Mouse (Mus musculus): ENCODE results near the gene Defa34. TPM values are rescaled to one million over a fixed set of nuclear protein-coding genes. Genes with fewer than 3 reads are reported as not detected.

Gene Defa34
- polyA plus RNA-seq (2012; rRNA removed), result not detected in 2 replicates

GRCm38 (mm10) chr8:21665497-21665896, at the start of gene Defa34:
Gene Defa34 (plus strand): TSS chr8:21665797.

GRCm38 (mm10) chr8:21617883-21618282, 47.7 kb upstream of the Defa34 start, which contains the start of gene Defa26:
Gene Defa26 (plus strand): TSS chr8:21618183.

GRCm38 (mm10) chr8:21655480-21655879, 10.1 kb upstream of the Defa34 start, which contains the start of gene Defa17:
Gene Defa17 (plus strand): TSS chr8:21655780.

GRCm38 (mm10) chr8:21703545-21703944, 37.9 kb downstream of the Defa34 start, which contains the start of gene AY761184:
Gene AY761184 (minus strand): TSS chr8:21703645.

Other genes with a start within 250 kb of the Defa34 start
- gene Defa36, start 238.4 kb upstream of the Defa34 start, polyA plus RNA-seq (2012; rRNA removed), result not detected in 2 replicates
- gene Gm7849, start 209.2 kb upstream of the Defa34 start, polyA plus RNA-seq (2012; rRNA removed), result not detected in 2 replicates
- not detected in 2 replicates for gene Defa20, start 156.5 kb upstream of the Defa34 start, polyA plus RNA-seq (2012; rRNA removed)
- not detected in 2 replicates for gene Defa32, start 136.8 kb upstream of the Defa34 start, polyA plus RNA-seq (2012; rRNA removed)
- not detected in 2 replicates for gene Defa37, start 100.4 kb upstream of the Defa34 start, polyA plus RNA-seq (2012; rRNA removed)
- gene Defa28, start 82.8 kb upstream of the Defa34 start, polyA plus RNA-seq (2012; rRNA removed), result not detected in 2 replicates
- gene Gm7861, start 71.3 kb upstream of the Defa34 start, polyA plus RNA-seq (2012; rRNA removed), result not detected in 2 replicates
- not detected in 2 replicates for gene Defa26, start 47.6 kb upstream of the Defa34 start, polyA plus RNA-seq (2012; rRNA removed)
- not detected in 2 replicates for gene Defa17, start 10.0 kb upstream of the Defa34 start, polyA plus RNA-seq (2012; rRNA removed)
- not detected in 2 replicates for gene AY761184, start 37.8 kb downstream of the Defa34 start, polyA plus RNA-seq (2012; rRNA removed)
- gene Defa24, start 68.7 kb downstream of the Defa34 start, polyA plus RNA-seq (2012; rRNA removed), result not detected in 2 replicates
- not detected in 2 replicates for gene Defb50, start 157.7 kb downstream of the Defa34 start, polyA plus RNA-seq (2012; rRNA removed)
- not detected in 2 replicates for gene Defb2, start 174.1 kb downstream of the Defa34 start, polyA plus RNA-seq (2012; rRNA removed)
- gene Defb10, start 193.1 kb downstream of the Defa34 start, polyA plus RNA-seq (2012; rRNA removed), result not detected in 2 replicates
- gene Defb9, start 219.6 kb downstream of the Defa34 start, polyA plus RNA-seq (2012; rRNA removed), result not detected in 2 replicates
- not detected in 2 replicates for gene Defb11, start 240.6 kb downstream of the Defa34 start, polyA plus RNA-seq (2012; rRNA removed)

All from colon, adult 2 months (tissue).